Mouse (Mus musculus): ENCODE measurements around the gene Fus. TPM values are rescaled to one million over a fixed set of nuclear protein-coding genes. Genes with fewer than 3 reads are reported as not detected.

Fus gene
- polyA plus RNA-seq, 1 experiment from 2014 or later = 40.6 TPM

DNA sequence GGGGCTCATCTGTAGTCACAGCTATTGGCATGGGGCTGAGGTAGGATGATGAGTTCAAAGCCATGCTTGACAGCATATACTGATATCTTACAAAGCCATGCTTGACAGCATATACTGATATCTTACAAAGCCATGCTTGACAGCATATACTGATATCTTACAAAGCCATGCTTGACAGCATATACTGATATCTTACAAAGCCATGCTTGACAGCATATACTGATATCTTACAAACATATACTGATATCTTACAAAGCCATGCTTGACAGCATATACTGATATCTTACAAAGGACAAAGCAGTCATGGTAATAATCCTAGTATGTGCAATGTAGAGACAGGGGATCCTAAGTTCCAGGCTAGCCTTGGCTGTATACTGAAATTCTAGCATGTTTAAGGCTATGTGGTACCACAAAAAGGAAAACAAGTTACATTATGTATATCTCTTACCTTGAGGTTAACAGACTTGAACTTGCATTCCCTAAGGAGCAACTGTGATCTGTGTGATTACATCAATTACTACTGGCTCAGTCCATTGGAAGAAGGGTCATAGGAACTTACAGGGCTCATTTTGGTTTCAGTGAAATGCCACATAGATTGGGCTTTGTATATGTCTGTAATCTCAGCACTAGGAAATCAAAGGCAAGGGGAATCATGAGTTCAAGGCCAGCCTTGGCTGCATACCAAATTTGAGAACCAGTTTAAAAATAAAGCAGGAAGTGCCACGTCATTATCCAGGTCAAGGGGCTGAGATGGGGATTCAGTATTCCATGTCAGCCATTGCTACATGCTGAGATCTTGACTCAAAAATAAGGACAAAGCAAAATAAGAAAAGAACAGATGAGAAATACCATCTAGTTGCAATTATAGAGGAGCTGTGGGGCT is 33.1 kb downstream of the Fus start:
- Histone ChIP-seq H3K36me3 (ENCODE audit: control insufficient read depth, insufficient read depth, low read length) (no peaks in the 10 kb centered on the region), H3K27ac (replicated peaks in 1 of 2; ENCODE audit: control insufficient read depth in 1 of 2, insufficient read depth in 1 of 2, low read depth in 2 of 2, low read length in 2 of 2) (no peak overlapping the region), H3K9me3 (ENCODE audit: control insufficient read depth, low read length) (no peaks in the 10 kb centered on the region), H3K4me2 (ENCODE audit: low read length) (no peak overlapping the region), H3K9ac (ENCODE audit: low read length) (no peak overlapping the region), H3K4me1 (ENCODE audit: control insufficient read depth in 2 of 2, insufficient read depth in 2 of 2, low read length in 2 of 2) (peaks cover 18 to 22% of the 10 kb centered on the region in 2 experiments), H3K4me3 (ENCODE audit: control insufficient read depth in 1 of 2, insufficient read depth in 1 of 2, low read depth in 1 of 2, low read length in 2 of 2) (no peak overlapping the region), H3K27me3 (ENCODE audit: control insufficient read depth, insufficient read depth, low read length) (no peaks in the 10 kb centered on the region; the same call in 1 of the 2 replicates)
- WGBS = 20% methylated on average over 1 of the region's 1 CpGs
- ATAC-seq (ENCODE audit: insufficient number of reproducible peaks, insufficient read depth, low FRiP score, low read depth) = no peak

GRCm38 (mm10) chr7:128003098-128003497 is 35.8 kb downstream of the Fus start:
- peak overlapping the region; percentile 15 to 68; a peak in 2 of 4 replicates for H3K27ac ChIP-seq (replicated peaks in 1 of 2; ENCODE audit: control insufficient read depth in 1 of 2, insufficient read depth in 1 of 2, low read depth in 2 of 2, low read length in 2 of 2)
- WGBS = 72% methylated on average over 6 of the region's 6 CpGs
- ATAC-seq (ENCODE audit: insufficient number of reproducible peaks, insufficient read depth, low FRiP score, low read depth) = no peak

GRCm38 (mm10) chr7:128003688-128004087 is 36.4 kb downstream of the Fus start, which contains the start of gene Trim72:
Trim72 (plus strand) TSS chr7:128003949.
- no peaks in the 10 kb centered on the region for H3K9me3 ChIP-seq (ENCODE audit: control insufficient read depth, low read length)
- H3K27ac ChIP-seq (replicated peaks in 1 of 2; ENCODE audit: control insufficient read depth in 1 of 2, insufficient read depth in 1 of 2, low read depth in 2 of 2, low read length in 2 of 2) = peak within 1 kb of the TSS; percentile 15 to 68; a peak in 3 of 4 replicates
- no peaks in the 10 kb centered on the region; the same call in 1 of the 2 replicates for H3K27me3 ChIP-seq (ENCODE audit: control insufficient read depth, insufficient read depth, low read length)
- peak within 1 kb of the TSS; percentile 57 for H3K4me2 ChIP-seq (ENCODE audit: low read length)
- peaks cover 18 to 22% of the 10 kb centered on the region in 2 experiments for H3K4me1 ChIP-seq (ENCODE audit: control insufficient read depth in 2 of 2, insufficient read depth in 2 of 2, low read length in 2 of 2)
- ATAC-seq (ENCODE audit: insufficient number of reproducible peaks, insufficient read depth, low FRiP score, low read depth) = no peak
- H3K9ac ChIP-seq (ENCODE audit: low read length) = peak within 1 kb of the TSS; percentile 51
- no peaks in the 10 kb centered on the region for H3K36me3 ChIP-seq (ENCODE audit: control insufficient read depth, insufficient read depth, low read length)
- H3K4me3 ChIP-seq (ENCODE audit: control insufficient read depth in 1 of 2, insufficient read depth in 1 of 2, low read depth in 1 of 2, low read length in 2 of 2) = peak within 1 kb of the TSS; percentile 16 to 18
- 34% methylated on average over 2 of the region's 2 CpGs for WGBS

More at GRCm38 (mm10) chr7:128003098-128003497, 35.8 kb downstream of the Fus start:
- Histone ChIP-seq H3K36me3 (ENCODE audit: control insufficient read depth, insufficient read depth, low read length) (no peaks in the 10 kb centered on the region), H3K4me3 (ENCODE audit: control insufficient read depth in 1 of 2, insufficient read depth in 1 of 2, low read depth in 1 of 2, low read length in 2 of 2) (no peak overlapping the region), H3K27me3 (ENCODE audit: control insufficient read depth, insufficient read depth, low read length) (no peaks in the 10 kb centered on the region; the same call in 1 of the 2 replicates), H3K4me2 (ENCODE audit: low read length) (no peak overlapping the region), H3K4me1 (ENCODE audit: control insufficient read depth in 2 of 2, insufficient read depth in 2 of 2, low read length in 2 of 2) (peaks cover 18 to 22% of the 10 kb centered on the region in 2 experiments), H3K9me3 (ENCODE audit: control insufficient read depth, low read length) (no peaks in the 10 kb centered on the region), H3K9ac (ENCODE audit: low read length) (no peak overlapping the region)

- Histone ChIP-seq H3K27ac (replicated peaks in 1 of 2; ENCODE audit: control insufficient read depth in 1 of 2, insufficient read depth in 1 of 2, low read depth in 2 of 2, low read length in 2 of 2) (peak overlapping the region; percentile 14 to 15; a peak in 1 of 4 replicates), H3K4me1 (ENCODE audit: control insufficient read depth in 2 of 2, insufficient read depth in 2 of 2, low read length in 2 of 2) (peaks cover 18 to 22% of the 10 kb centered on the region in 2 experiments), H3K36me3 (ENCODE audit: control insufficient read depth, insufficient read depth, low read length) (no peaks in the 10 kb centered on the region), H3K4me3 (ENCODE audit: control insufficient read depth in 1 of 2, insufficient read depth in 1 of 2, low read depth in 1 of 2, low read length in 2 of 2) (peak overlapping the region; percentile 16 to 18; a peak in 2 of 4 replicates), H3K9ac (ENCODE audit: low read length) (peak overlapping the region; percentile 51), H3K27me3 (ENCODE audit: control insufficient read depth, insufficient read depth, low read length) (no peaks in the 10 kb centered on the region; the same call in 1 of the 2 replicates), H3K9me3 (ENCODE audit: control insufficient read depth, low read length) (no peaks in the 10 kb centered on the region), H3K4me2 (ENCODE audit: low read length) (peak overlapping the region; percentile 57)
- 34% methylated on average over 5 of the region's 5 CpGs for WGBS
- no peak; the same call in 1 of the 2 replicates for ATAC-seq (ENCODE audit: insufficient number of reproducible peaks, insufficient read depth, low FRiP score, low read depth)
Observed at GRCm38 (mm10) chr7:128004150-128004486, 36.9 kb downstream of the Fus start.

DNA sequence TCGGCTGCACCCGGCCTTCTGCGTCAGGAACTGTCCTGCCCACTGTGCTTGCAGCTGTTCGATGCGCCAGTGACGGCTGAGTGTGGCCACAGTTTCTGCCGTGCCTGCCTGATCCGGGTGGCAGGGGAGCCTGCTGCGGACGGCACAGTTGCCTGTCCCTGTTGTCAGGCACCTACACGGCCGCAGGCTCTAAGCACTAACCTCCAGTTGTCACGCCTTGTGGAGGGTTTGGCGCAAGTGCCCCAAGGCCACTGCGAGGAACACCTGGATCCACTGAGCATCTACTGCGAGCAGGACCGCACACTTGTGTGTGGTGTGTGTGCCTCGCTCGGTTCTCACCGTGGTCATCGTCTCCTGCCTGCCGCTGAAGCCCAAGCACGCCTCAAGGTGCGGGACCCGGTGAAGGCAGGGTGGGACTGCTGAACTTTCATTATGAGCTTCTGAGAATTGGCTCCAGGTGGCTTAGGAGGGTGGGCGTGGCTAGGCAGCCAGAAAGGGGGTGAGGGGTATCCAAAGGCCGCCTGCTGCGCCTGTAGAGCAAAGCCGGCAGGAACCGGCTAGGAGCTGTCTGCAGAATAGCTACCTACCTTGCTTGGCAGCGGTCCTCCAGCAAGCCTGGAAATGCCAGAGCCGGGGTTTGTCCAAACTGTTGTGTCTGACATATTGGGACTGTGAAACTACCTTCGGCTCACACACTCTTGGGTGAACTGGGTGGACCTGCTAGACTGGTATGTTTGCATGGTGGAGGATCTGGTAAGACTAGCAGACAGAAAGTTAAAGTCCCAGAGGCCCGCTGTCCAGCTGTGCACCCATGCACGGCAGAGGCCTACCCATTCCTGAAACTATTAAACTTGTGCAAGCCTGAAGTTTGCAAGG is 37.5 kb downstream of the Fus start:
- no peak for ATAC-seq (ENCODE audit: insufficient number of reproducible peaks, insufficient read depth, low FRiP score, low read depth)
- WGBS = 25% methylated on average over 35 of the region's 35 CpGs
- Histone ChIP-seq H3K36me3 (ENCODE audit: control insufficient read depth, insufficient read depth, low read length) (no peaks in the 10 kb centered on the region), H3K4me1 (ENCODE audit: control insufficient read depth in 2 of 2, insufficient read depth in 2 of 2, low read length in 2 of 2) (peaks cover 18 to 22% of the 10 kb centered on the region in 2 experiments), H3K4me2 (ENCODE audit: low read length) (peak overlapping the region; percentile 57), H3K9ac (ENCODE audit: low read length) (peak overlapping the region; percentile 51), H3K27ac (replicated peaks in 1 of 2; ENCODE audit: control insufficient read depth in 1 of 2, insufficient read depth in 1 of 2, low read depth in 2 of 2, low read length in 2 of 2) (0 out of 4 replicates have a peak overlapping the region, but pooled peaks of 1 of the 2 experiments have one; percentile 15), H3K9me3 (ENCODE audit: control insufficient read depth, low read length) (no peaks in the 10 kb centered on the region), H3K4me3 (ENCODE audit: control insufficient read depth in 1 of 2, insufficient read depth in 1 of 2, low read depth in 1 of 2, low read length in 2 of 2) (peak overlapping the region; percentile 16 to 18), H3K27me3 (ENCODE audit: control insufficient read depth, insufficient read depth, low read length) (no peaks in the 10 kb centered on the region; the same call in 1 of the 2 replicates)

GRCm38 (mm10) chr7:128006193-128006592 is 38.9 kb downstream of the Fus start:
- H3K4me3 ChIP-seq (ENCODE audit: control insufficient read depth in 1 of 2, insufficient read depth in 1 of 2, low read depth in 1 of 2, low read length in 2 of 2) = no peak overlapping the region
- peaks cover 18 to 22% of the 10 kb centered on the region in 2 experiments for H3K4me1 ChIP-seq (ENCODE audit: control insufficient read depth in 2 of 2, insufficient read depth in 2 of 2, low read length in 2 of 2)
- H3K27ac ChIP-seq (replicated peaks in 1 of 2; ENCODE audit: control insufficient read depth in 1 of 2, insufficient read depth in 1 of 2, low read depth in 2 of 2, low read length in 2 of 2) = no peak overlapping the region
- WGBS = 75% methylated on average over 7 of the region's 7 CpGs
- no peak for ATAC-seq (ENCODE audit: insufficient number of reproducible peaks, insufficient read depth, low FRiP score, low read depth)
- no peaks in the 10 kb centered on the region; the same call in none of the 2 replicates for H3K27me3 ChIP-seq (ENCODE audit: control insufficient read depth, insufficient read depth, low read length)
- H3K36me3 ChIP-seq (ENCODE audit: control insufficient read depth, insufficient read depth, low read length) = no peaks in the 10 kb centered on the region
- H3K4me2 ChIP-seq (ENCODE audit: low read length) = no peak overlapping the region
- H3K9me3 ChIP-seq (ENCODE audit: control insufficient read depth, low read length) = no peaks in the 10 kb centered on the region
- no peak overlapping the region for H3K9ac ChIP-seq (ENCODE audit: low read length)

- H3K36me3 ChIP-seq (ENCODE audit: control insufficient read depth, insufficient read depth, low read length) = no peaks in the 10 kb centered on the region
- H3K4me2 ChIP-seq (ENCODE audit: low read length) = peak overlapping the region; percentile 39
- no peak overlapping the region; a peak in 1 of 4 replicates for H3K4me3 ChIP-seq (ENCODE audit: control insufficient read depth in 1 of 2, insufficient read depth in 1 of 2, low read depth in 1 of 2, low read length in 2 of 2)
- no peaks in the 10 kb centered on the region; the same call in none of the 2 replicates for H3K27me3 ChIP-seq (ENCODE audit: control insufficient read depth, insufficient read depth, low read length)
- ATAC-seq (ENCODE audit: insufficient number of reproducible peaks, insufficient read depth, low FRiP score, low read depth) = no peak
- 36% methylated on average over 40 of the region's 40 CpGs for WGBS
- H3K4me1 ChIP-seq (ENCODE audit: control insufficient read depth in 2 of 2, insufficient read depth in 2 of 2, low read length in 2 of 2) = peaks cover under 1 to 2% of the 10 kb centered on the region in 2 experiments; a peak in 3 of 4 replicates
- no peaks in the 10 kb centered on the region for H3K9me3 ChIP-seq (ENCODE audit: control insufficient read depth, low read length)
- H3K27ac ChIP-seq (replicated peaks in 1 of 2; ENCODE audit: control insufficient read depth in 1 of 2, insufficient read depth in 1 of 2, low read depth in 2 of 2, low read length in 2 of 2) = no peak overlapping the region
- no peak overlapping the region for H3K9ac ChIP-seq (ENCODE audit: low read length)
Observed at GRCm38 (mm10) chr7:128009715-128010340, 42.6 kb downstream of the Fus start.
